Mouse (Mus musculus) liver, embryonic 12.5 days (tissue): Measurements from ENCODE around the gene Gm27021. TPM values are rescaled to one million over a fixed set of nuclear protein-coding genes. Genes with fewer than 3 reads are reported as not detected.

Source experiments
- ATAC-seq: fragments of 200-750 bp; cut with Nextera tagmentation; 2 replicates; pipeline ENCODE4 v1.8.0; 2017; ENCODE audit warnings: moderate number of reproducible peaks, mild to moderate bottlenecking, moderate library complexity
- H3K27ac ChIP-seq: fragments of 300-500 bp; sonication (generic); 2 replicates; pipeline ENCODE4 v1.5.1; 2016; ENCODE audit warnings: mild to moderate bottlenecking
- H3K27me3 ChIP-seq: fragments of 300-500 bp; sonication (generic); replicated peaks from 2 replicates; pipeline ENCODE4 v1.6.1; 2016; ENCODE audit warnings: mild to moderate bottlenecking, moderate library complexity
- H3K36me3 ChIP-seq: fragments of 300-500 bp; sonication (generic); 2 replicates; pipeline ENCODE4 v1.6.1; 2016; ENCODE audit warnings: mild to moderate bottlenecking, moderate library complexity
- H3K4me1 ChIP-seq: fragments of 300-500 bp; sonication (generic); 2 replicates; pipeline ENCODE4 v1.6.1; 2016
- H3K4me2 ChIP-seq: fragments of 300-500 bp; sonication (generic); 2 replicates; pipeline ENCODE4 v1.6.1; 2016; ENCODE audit warnings: mild to moderate bottlenecking, moderate library complexity
- H3K4me3 ChIP-seq: fragments of 300-500 bp; sonication (generic); 2 replicates; pipeline ENCODE4 v1.5.1; 2016; ENCODE audit warnings: mild to moderate bottlenecking, moderate library complexity
- H3K9ac ChIP-seq: fragments of 300-500 bp; sonication (generic); 2 replicates; pipeline ENCODE4 v1.6.1; 2016; ENCODE audit warnings: mild to moderate bottlenecking, moderate library complexity
- H3K9me3 ChIP-seq: fragments of 300-500 bp; sonication (generic); replicated peaks from 2 replicates; pipeline ENCODE4 v1.6.1; 2016; ENCODE audit warnings: mild to moderate bottlenecking, moderate library complexity
- WGBS: fragments of 180-500 bp; shearing (Covaris S2); methylation state at CpG from one replicate; pipeline ENCODE4 v1.1.7; 2016; ENCODE audit not compliant: insufficient replicate concordance; 5-methylcytosine and 5-hydroxymethylcytosine counted together
- polyA plus RNA-seq: library from polyadenylated mRNA; unstranded; fragments of >200 nt; fragmentation: Nextera tagmentation; extraction: Ambion mirVana; gene quantifications from 2 replicates; pipeline ENCODE4 v1.2.1, GENCODE M21; 2016

Gm27021 gene
- polyA plus RNA-seq, 1 experiment from 2014 or later: 0.69 TPM

DNA sequence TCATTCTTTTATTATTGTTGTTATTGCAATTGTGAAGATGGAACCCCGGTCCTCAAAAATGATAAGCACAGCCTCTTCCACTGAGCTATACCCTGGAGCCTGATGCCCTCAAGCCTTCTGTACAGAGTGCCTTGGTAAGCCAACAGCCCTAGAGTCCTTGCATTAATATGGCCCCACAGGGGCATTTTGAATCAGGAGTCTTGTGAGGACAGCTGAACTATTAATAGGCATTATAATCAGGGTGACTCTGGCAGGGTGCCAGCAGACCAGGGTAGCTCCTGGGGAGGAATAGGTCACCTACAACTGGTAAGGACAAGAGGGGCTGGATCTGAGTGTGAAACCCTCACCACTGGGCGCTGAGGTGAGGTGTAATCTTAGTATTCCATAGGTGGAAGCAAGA, 78.0 kb downstream of the Gm27021 start:
- H3K4me2 ChIP-seq: peak overlapping the region; percentile 97
- H3K36me3 ChIP-seq: peaks cover 27% of the 10 kb centered on the region
- WGBS: 41% methylated on average over 2 of the region's 2 CpGs
- peak overlapping the region; percentile 71 for H3K9ac ChIP-seq
- H3K27me3 ChIP-seq: no peaks in the 10 kb centered on the region
- peak overlapping the region; percentile 79 for H3K4me3 ChIP-seq
- ATAC-seq: no peak
- H3K9me3 ChIP-seq: peaks cover 4% of the 10 kb centered on the region
- H3K27ac ChIP-seq: peak overlapping the region; percentile 62
- peaks cover 45% of the 10 kb centered on the region for H3K4me1 ChIP-seq

- H3K4me1 ChIP-seq: peaks cover 45% of the 10 kb centered on the region
- H3K36me3 ChIP-seq: peaks cover 35% of the 10 kb centered on the region
- WGBS: under 1% methylated on average over 67 of the region's 67 CpGs
- H3K9me3 ChIP-seq: no peaks in the 10 kb centered on the region
- peak; percentile 97 for ATAC-seq
- H3K4me3 ChIP-seq: peak within 1 kb of the TSS; percentile 79
- peak within 1 kb of the TSS; percentile 89 for H3K9ac ChIP-seq
- no peaks in the 10 kb centered on the region for H3K27me3 ChIP-seq
- H3K4me2 ChIP-seq: peak within 1 kb of the TSS; percentile 97
- peak within 1 kb of the TSS; percentile 81 for H3K27ac ChIP-seq
Observed at GRCm38 (mm10) chr8:120588908-120589771, 78.7 kb downstream of the Gm27021 start, which contains the start of gene Gins2. Gene Gins2, minus strand, starts transcription at chr8:120589304.

GRCm38 (mm10) chr8:120585521-120585920, 82.4 kb downstream of the Gm27021 start:
- H3K36me3 ChIP-seq: peaks cover 66% of the 10 kb centered on the region
- H3K4me3 ChIP-seq: no peak overlapping the region
- H3K9me3 ChIP-seq: no peaks in the 10 kb centered on the region
- H3K27me3 ChIP-seq: no peaks in the 10 kb centered on the region
- H3K9ac ChIP-seq: no peak overlapping the region
- ATAC-seq: no peak
- 85% methylated on average over 10 of the region's 10 CpGs for WGBS
- no peak overlapping the region for H3K27ac ChIP-seq
- H3K4me2 ChIP-seq: no peak overlapping the region
- peaks cover 41% of the 10 kb centered on the region for H3K4me1 ChIP-seq

- Histone ChIP-seq H3K27ac (no peak overlapping the region), H3K4me1 (peaks cover 12% of the 10 kb centered on the region), H3K9ac (no peak overlapping the region), H3K27me3 (no peaks in the 10 kb centered on the region), H3K36me3 (peaks cover 93% of the 10 kb centered on the region), H3K4me2 (no peak overlapping the region), H3K4me3 (no peak overlapping the region), H3K9me3 (no peaks in the 10 kb centered on the region)
- ATAC-seq: no peak
- 89% methylated on average over 8 of the region's 8 CpGs for WGBS
Observed at GRCm38 (mm10) chr8:120581811-120582210, 86.1 kb downstream of the Gm27021 start.

DNA sequence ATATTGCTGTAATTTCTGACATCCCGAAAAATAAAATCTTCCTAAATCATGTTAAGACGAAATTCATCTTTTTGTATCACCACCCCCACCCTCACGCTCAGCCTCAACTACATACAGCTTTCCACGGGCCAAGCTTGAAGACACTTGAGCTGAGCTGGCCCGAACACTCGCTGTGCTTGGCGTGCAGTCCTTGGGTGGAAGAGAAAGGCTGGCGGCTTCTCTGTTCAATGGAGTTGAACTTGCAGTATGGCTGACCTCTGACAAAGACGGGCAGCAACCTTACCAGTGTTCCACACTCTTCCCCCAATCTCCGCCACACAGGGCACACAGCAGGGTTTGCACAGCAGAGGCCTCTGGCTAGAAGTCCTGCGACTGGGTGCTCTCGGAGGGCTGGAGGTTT, 86.5 kb downstream of the Gm27021 start:
- Histone ChIP-seq H3K27me3 (no peaks in the 10 kb centered on the region), H3K4me2 (no peak overlapping the region)

DNA sequence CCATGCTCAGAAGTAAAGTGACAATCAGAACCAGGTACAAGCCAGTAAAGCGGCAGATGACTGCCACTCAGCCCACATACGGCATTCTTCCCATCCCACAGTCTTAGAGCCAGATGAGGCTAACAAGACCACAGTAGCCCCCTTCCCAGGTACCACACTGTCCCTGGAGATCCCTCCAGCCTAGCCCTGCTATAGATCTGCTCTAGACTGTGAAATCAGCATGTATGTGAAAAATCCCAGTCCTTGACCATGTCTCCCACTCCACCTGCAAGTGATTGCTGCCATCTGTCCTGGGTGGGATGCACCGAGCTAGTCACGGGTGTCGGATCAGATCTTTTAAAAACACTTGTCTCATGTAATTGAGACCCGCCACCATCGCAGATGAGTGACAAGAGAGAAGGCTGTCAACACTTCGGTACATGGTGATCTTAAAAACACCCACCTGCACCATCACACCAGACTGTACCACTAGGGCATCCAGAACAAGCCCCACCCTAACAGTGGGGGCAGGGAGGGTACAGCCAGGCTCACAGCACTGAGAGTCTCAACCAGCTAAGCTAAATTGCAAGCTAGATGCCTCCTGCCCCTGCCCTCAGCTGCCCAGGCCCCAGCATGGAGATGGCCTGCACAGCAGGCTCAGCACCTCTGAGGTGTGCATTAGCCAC, 87.4 kb downstream of the Gm27021 start:
- Histone ChIP-seq H3K9me3 (no peaks in the 10 kb centered on the region), H3K27ac (no peak overlapping the region), H3K4me2 (no peak overlapping the region), H3K36me3 (peaks cover 94% of the 10 kb centered on the region), H3K4me1 (peaks cover 15% of the 10 kb centered on the region; the same call in 1 of the 2 replicates), H3K9ac (no peak overlapping the region), H3K4me3 (no peak overlapping the region), H3K27me3 (no peaks in the 10 kb centered on the region)
- 0 out of 2 replicates have a peak, but pooled peaks have one; percentile 14 for ATAC-seq
- 80% methylated on average over 8 of the region's 8 CpGs for WGBS

More for the DNA sequence above, 86.5 kb downstream of the Gm27021 start:
- H3K9ac ChIP-seq: no peak overlapping the region
- no peaks in the 10 kb centered on the region for H3K9me3 ChIP-seq
- no peak overlapping the region for H3K4me3 ChIP-seq
- 84% methylated on average over 12 of the region's 12 CpGs for WGBS
- H3K4me1 ChIP-seq: peaks cover 8% of the 10 kb centered on the region
- peaks cover 93% of the 10 kb centered on the region for H3K36me3 ChIP-seq
- H3K27ac ChIP-seq: no peak overlapping the region
- no peak for ATAC-seq

DNA sequence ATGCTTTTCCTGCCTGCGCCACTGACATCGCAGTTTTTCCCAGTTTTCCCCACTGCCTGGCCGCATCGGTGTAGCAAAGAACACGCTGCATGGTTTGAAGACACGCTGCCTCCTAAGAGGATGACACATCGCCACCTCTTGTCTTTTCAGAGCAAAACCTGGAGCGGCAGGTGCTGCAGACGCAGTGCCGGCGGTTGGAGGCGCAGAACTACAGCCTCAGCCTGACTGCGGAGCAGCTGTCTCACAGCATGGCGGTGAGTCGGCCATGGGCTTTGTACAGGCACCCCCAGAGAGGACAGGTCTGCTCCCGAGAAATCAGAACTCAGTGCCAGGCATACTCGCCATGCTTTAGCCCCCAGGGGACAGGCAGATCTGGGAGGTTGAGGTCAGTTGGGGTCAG, 90.1 kb downstream of the Gm27021 start:
- no peak overlapping the region for H3K4me3 ChIP-seq
- ATAC-seq: no peak
- H3K4me2 ChIP-seq: no peak overlapping the region
- peaks cover 100% of the 10 kb centered on the region for H3K36me3 ChIP-seq
- no peaks in the 10 kb centered on the region for H3K27me3 ChIP-seq
- no peaks in the 10 kb centered on the region for H3K9me3 ChIP-seq
- H3K4me1 ChIP-seq: peaks cover 15% of the 10 kb centered on the region; the same call in 1 of the 2 replicates
- WGBS: 93% methylated on average over 17 of the region's 17 CpGs
- H3K9ac ChIP-seq: no peak overlapping the region
- H3K27ac ChIP-seq: no peak overlapping the region

DNA sequence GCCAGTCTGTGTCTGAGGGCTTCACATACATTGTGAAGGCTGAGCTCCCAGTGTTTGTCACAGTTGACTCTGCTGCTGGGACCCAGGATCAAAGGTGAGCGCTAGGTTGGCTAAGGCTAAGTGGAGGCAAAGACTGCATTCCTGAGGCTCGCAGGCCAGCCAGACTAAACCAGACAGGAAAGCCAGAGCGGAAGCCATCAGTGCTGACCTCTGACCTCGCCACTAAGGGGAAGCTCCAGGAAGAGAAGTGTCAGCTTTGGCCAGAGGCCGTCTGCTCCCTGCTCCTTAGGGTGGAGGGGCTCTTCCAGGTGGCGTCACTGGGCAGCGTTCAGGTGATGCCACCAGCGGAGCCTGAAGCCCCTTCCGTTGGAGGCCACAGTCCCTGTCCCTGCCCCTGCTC, 92.1 kb downstream of the Gm27021 start:
- WGBS: 81% methylated on average over 9 of the region's 9 CpGs
- Histone ChIP-seq H3K9ac (no peak overlapping the region), H3K27ac (peak overlapping the region; percentile 31; the same call in 1 of the 2 replicates), H3K4me3 (no peak overlapping the region), H3K9me3 (no peaks in the 10 kb centered on the region), H3K36me3 (peaks cover 100% of the 10 kb centered on the region), H3K4me2 (no peak overlapping the region), H3K27me3 (no peaks in the 10 kb centered on the region), H3K4me1 (peaks cover 15% of the 10 kb centered on the region; the same call in 1 of the 2 replicates)
- no peak for ATAC-seq

DNA sequence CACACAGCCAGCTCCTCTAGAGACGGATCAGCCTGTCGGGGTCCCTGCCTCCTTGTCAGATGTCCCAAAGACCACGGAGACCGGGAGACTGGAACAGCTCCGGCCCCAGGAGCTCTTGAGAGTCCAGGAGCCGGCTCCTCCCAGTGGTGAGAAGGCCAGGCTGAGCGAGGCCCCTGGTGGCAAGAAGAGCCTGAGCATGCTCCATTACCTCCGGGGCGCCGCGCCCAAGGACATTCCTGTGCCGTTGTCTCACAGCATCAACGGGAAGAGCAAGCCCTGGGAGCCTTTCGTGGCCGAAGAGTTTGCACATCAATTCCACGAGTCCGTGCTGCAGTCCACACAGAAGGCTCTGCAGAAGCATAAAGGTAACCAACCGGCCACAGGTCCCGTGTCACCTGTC, 92.9 kb downstream of the Gm27021 start:
- H3K4me2 ChIP-seq: no peak overlapping the region
- H3K36me3 ChIP-seq: peaks cover 100% of the 10 kb centered on the region
- peak overlapping the region; percentile 31; the same call in 1 of the 2 replicates for H3K27ac ChIP-seq
- 83% methylated on average over 19 of the region's 19 CpGs for WGBS
- no peak for ATAC-seq
- H3K4me3 ChIP-seq: no peak overlapping the region
- peaks cover 23% of the 10 kb centered on the region for H3K4me1 ChIP-seq
- H3K9me3 ChIP-seq: no peaks in the 10 kb centered on the region
- no peaks in the 10 kb centered on the region for H3K27me3 ChIP-seq
- H3K9ac ChIP-seq: no peak overlapping the region

DNA sequence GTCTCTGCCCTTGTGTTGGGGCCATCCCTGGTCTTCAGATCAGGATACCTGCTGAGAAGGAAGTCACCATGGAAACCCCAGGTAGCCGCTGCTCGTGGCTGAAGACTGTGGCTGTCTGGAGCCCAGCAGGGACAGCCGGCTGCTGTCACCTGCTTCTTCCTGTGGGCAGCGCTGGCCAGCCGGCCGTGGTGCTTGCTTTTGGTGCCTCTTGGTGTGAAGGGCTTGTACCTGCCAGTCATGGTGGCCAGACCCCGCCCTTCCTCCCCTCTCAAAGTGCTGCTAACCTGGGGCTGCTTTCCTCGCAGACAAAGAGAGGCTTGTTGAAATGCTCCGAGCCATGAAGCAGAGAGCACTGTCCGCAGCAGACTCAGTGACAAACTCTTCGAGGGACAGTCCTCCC, 94.0 kb downstream of the Gm27021 start:
- Histone ChIP-seq H3K4me2 (no peak overlapping the region), H3K4me1 (peaks cover 34% of the 10 kb centered on the region), H3K9ac (no peak overlapping the region), H3K36me3 (peaks cover 100% of the 10 kb centered on the region), H3K9me3 (no peaks in the 10 kb centered on the region), H3K4me3 (no peak overlapping the region), H3K27ac (no peak overlapping the region), H3K27me3 (no peaks in the 10 kb centered on the region)
- ATAC-seq: no peak
- 85% methylated on average over 11 of the region's 11 CpGs for WGBS

DNA sequence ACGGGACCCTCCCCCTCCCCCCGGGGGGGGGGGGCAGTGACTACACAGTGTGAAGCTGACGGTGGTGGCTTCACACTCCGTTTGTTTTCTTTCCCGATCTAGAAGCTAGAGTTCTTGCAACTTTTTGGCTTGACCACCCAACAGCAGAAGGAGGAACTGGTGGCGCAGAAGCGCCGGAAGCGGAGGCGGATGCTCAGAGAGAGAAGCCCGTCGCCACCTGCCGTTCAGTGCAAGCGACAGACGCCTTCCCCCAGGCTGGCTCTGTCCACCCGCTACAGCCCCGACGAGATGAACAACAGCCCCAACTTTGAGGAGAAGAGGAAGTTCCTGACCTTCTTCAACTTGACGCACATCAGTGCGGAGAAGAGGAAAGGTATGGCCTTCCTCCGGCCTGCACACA, 95.3 kb downstream of the Gm27021 start:
- Histone ChIP-seq H3K9me3 (no peaks in the 10 kb centered on the region), H3K4me3 (no peak overlapping the region), H3K4me2 (no peak overlapping the region), H3K4me1 (peaks cover 35% of the 10 kb centered on the region), H3K36me3 (peaks cover 100% of the 10 kb centered on the region), H3K27me3 (no peaks in the 10 kb centered on the region), H3K27ac (no peak overlapping the region), H3K9ac (no peak overlapping the region)
- 82% methylated on average over 21 of the region's 21 CpGs for WGBS
- ATAC-seq: no peak

DNA sequence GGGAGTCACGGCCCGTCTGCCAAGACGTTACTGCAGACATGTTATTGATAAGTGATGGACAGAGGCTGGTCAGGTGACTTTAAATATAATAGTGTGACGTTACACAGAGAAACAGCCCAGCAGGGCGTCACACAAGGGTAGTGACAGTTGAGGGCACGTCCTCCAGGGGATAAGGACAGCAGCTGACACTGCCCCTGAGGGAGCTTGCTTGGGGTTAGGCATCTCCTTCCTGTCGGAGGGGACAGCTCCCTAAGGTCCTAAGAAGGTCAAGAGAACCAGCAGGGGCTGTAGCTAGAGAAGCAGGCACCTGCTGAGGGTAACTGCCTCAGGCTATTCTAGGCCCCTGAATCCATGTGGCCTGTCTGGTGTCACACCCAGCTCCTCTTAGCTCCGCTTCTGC, 96.3 kb downstream of the Gm27021 start:
- WGBS: 88% methylated on average over 8 of the region's 8 CpGs
- Histone ChIP-seq H3K27me3 (no peaks in the 10 kb centered on the region), H3K4me3 (no peak overlapping the region), H3K4me1 (peaks cover 35% of the 10 kb centered on the region), H3K27ac (no peak overlapping the region), H3K36me3 (peaks cover 100% of the 10 kb centered on the region), H3K9ac (no peak overlapping the region), H3K4me2 (no peak overlapping the region), H3K9me3 (no peaks in the 10 kb centered on the region)
- no peak for ATAC-seq
